Mouse (Mus musculus): ENCODE data around the gene Slf2.

Slf2 gene

DNA sequence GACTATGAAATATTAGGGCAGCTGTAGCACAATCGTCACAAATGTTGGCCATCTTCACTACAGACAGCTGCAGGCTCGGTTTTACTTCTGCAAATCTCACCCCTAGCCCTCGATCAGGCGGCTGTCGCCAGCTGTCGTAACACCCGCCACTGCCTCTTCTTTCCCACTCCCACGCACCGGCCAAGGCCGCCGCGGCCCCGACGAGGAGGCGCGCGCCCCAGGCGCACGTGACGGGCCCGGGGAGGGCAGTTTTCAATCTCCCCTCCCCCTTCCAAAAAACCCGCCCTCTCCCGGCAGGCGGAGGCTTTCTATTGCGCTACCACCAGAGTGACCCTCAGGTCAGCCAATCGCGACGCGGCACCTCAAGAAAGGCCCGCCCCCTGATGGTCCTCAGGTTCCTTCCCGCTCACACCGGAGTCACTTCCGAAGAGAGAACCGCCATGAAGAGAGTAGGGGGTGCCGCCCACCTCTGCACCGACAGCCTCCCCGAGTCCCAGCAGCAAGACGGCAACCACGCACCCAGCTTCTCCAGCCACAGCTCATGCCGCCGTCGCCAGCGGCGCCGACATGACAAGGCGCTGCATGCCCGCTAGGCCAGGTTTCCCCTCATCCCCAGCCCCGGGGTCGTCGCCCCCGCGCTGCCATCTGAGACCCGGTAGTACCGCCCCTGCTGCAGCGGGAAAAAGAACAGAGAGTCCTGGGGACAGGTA lies at the start of gene Slf2:
Slf2 (plus strand) TSS at position 408 of the 710 bp plus-strand sequence.
- peak; percentile 99 to 100 for DNase-seq

GRCm38 (mm10) chr19:44882552-44883024 lies 48.4 kb upstream of the Slf2 start:
- DNase-seq = peak in 1 of 2 experiments; percentile 42

DNA sequence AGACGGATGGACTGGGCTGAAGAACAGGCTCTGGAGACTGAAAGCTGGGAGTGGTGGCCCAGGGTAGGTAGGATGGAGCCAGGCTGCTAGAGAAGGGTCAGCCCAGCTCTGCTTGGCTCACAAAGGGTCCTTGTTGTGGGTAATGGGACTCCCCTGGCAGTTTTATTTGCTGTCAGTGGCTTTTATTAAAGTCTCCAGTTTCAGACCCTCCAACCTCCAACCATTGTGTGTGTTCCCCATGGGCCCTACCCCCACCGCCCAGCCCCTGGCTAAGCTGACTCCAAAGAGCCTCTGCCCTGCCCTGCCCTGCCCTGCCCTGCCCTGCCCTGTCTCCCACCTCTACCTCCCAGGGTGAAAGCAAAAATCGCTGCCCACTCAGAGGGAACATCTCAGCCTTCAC lies 46.6 kb upstream of the Slf2 start:
- DNase-seq = no peak

GRCm38 (mm10) chr19:44886475-44886874 lies 44.5 kb upstream of the Slf2 start:
- DNase-seq = no peak

DNA sequence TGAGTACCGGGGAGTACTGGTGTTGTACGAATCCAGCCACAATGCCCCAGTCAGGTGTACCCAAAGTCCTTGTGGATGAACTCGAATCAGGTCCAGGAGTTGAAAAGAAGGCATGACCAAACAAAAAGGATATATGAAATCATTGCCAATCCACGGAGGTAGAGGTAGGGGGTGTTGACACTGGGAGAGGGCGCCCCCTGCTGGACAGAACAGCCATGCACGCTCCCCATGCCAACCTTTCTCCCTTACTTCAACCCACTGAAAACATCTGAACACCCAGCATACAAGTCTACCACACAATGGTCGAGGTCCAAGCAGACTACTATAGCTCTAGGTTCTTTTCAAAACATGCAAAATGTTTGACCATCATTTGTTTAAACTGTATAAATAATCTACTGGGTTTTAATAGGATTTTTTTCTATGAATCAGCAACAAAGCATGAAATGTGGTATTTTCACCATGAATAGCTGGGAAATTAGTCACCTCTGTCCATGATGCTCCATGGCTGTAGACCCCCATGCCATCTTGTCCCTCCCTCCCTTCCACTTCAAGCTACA lies 43.2 kb upstream of the Slf2 start:
- DNase-seq = peak; percentile 59 to 81

DNA sequence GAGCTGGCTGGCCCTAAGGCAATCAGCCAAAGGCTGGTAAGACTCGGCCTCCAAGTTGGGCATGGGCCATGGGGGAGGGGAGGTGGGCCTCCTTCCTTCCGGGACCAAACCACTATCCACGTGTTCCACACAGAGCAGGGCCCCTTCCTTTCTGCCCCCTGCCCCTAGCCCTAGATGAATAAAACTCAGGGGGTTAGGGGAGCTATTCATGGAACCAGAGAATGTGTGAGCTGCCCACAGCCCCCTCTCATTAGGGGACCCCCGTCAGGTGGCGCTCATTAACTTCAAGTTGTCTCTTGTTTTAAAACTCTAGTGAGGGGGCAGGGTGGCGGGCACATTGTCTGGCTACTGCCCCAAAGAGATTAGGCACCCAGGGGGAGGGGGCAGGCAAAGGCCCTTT lies 41.4 kb upstream of the Slf2 start:
- DNase-seq = no peak

DNA sequence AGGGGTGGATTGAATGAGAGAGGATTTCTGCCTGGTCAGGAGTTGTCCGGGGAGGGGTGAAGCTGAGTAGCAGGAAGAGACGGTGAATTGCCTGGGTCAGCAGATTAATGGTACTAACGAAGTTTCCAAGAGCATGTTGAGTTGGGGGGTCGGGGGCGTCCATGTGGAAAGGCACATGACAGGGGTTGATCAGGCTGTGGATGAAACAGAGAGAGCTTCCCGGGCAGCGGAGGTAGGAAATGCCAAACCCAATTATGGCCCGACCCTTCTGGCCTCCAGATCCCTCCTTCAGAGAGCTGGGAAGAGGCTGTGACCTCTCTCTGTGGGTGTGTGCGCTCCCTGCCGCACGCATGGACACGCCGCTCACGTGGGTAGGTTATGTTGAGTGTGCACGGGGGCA lies 39.5 kb upstream of the Slf2 start:
- peak in 1 of 2 experiments; percentile 28 for DNase-seq

GRCm38 (mm10) chr19:44893231-44893871 lies 37.6 kb upstream of the Slf2 start:
- peak; percentile 76 to 77 for DNase-seq

DNA sequence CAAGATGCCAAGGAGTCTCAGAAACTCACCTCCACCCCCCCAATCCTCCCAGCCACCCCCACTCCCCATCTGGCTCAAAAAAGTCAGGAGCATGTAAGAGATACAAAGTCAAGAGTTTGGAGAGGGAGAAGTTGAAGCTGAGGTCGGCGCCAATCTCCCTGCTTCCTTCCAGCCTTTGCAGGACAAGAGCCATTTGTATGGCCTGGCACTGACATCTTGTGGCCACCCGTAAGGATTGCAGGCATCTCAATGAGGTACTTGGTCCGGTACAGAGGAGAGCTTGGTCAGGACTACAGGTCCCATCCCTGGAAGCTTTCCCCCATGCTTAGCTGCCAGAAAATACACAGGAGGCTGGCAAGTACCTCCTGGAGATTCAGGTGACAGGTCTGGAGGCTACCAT lies 35.7 kb upstream of the Slf2 start:
- DNase-seq = peak; percentile 64 to 74

- no peak for DNase-seq
Observed at GRCm38 (mm10) chr19:44896450-44896849, 34.5 kb upstream of the Slf2 start.

DNA sequence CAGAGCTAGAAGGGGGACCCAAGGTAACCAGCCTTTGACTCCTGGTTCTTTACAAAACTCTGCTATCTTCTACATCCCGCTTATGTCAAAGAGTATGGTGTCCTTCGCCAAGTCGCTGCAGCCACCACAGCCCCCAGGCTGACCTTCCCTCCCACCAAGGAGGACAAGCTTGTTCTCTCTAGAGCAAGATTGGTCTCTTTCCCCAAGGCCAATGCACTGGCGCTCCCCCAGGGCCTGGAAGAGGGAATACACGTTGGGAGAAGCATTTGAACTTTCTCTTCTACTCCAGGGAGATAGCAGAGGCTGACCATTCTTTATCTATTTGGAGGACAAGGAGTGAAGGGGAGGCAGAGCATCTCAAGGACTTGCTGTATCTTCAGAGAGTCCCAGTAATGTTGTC lies 33.4 kb upstream of the Slf2 start:
- no peak for DNase-seq

GRCm38 (mm10) chr19:44898646-44899045 lies 32.3 kb upstream of the Slf2 start:
- DNase-seq = no peak

- DNase-seq = no peak
Observed at GRCm38 (mm10) chr19:44899104-44899793, 31.7 kb upstream of the Slf2 start.

DNA sequence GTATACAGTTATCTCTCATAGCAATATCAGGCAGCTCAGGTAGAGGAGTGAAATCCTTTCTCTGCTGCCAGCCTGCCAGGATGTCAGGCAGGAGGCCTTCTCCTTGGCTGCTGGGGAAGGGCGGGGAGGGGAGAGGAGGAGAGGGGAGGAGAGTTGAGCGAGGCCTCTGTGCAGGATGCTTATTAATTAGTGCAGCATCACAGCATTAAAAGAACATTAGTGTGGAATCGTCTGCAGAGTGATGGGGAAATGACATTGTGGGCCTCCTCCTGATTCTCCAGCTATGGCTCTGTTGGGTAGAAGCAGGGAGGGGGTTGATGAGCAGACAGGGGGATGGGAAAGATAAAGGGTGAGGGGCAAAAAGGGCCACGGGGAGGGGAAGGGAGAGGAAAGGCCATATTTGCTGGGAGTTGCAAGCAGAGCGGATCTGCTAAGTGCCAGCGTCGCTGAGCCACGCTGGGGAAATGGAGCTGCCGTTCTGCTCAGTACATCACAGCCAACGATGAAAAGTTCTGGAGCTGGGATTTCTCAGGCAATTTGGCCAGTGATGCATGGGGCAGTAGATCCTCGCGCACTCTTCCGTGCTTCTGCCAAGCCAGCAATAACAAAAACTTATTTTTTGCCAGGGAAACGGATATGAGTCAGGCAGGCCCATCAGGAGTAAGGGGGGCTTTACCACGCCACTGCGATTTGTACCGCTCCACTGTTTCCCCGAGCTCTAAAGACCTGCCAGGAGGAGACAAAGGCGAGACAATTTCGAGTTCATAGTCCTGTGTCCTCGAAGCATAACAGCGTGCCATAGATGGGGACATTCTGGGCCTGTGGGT lies 30.8 kb upstream of the Slf2 start:
- no peak for DNase-seq

DNA sequence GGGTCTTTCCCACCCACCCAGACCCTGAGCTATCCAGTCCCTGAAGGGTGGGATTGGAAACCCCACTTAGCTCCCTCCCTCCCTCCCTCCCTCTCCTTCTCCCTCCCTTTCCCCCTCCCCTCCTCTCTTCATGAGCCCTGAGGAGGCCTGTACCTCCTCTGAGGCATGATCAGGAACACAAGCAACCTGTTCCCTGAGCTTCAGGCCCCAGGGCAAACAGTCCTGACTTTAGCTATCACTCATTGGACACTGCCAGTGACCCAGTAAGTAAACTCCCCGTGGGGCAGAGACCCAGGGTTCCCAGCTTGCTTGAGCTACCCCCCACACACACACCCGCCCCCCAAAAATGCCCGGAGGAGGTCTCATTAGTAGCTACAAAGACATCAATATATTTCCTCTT lies 29.9 kb upstream of the Slf2 start:
- DNase-seq = no peak

GRCm38 (mm10) chr19:44902324-44902723 lies 28.6 kb upstream of the Slf2 start:
- no peak for DNase-seq

GRCm38 (mm10) chr19:44903343-44904000 lies 27.5 kb upstream of the Slf2 start:
- DNase-seq = no peak

DNA sequence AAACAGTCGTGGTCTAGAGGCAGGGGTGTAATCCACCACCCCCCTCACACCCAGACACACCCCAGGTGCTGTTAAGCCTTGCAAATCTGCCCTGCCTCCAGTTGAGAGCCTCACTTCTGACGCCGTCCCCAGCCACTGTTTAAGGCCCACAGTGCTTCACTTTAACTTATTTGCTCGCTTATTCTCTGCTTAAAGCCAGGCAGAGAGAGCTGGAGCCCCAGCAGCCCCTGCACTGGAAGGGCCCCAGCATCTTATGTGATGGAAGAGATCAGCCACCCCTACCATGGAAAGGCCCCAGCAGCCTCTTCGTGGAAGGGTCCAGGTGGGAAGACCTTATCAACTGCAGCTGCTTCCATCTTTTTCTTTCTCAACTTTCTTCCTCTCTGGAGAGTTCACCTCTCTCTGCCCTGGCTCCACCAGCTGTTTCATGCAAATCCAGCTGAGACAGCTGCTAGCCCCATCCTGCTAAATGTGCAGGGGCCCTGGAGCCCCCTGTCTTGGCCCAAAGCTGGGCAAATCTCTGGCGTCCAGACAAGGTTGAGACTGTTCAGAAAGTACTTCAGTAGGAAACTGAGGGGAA lies 26.7 kb upstream of the Slf2 start:
- no peak for DNase-seq

- no peak for DNase-seq
Observed at GRCm38 (mm10) chr19:44905316-44905715, 25.6 kb upstream of the Slf2 start.

- no peak for DNase-seq
Observed at GRCm38 (mm10) chr19:44907851-44908690, 22.9 kb upstream of the Slf2 start.

All from kidney, adult 8-10 months (tissue).